Mouse (Mus musculus): ENCODE results near the gene Npl. TPM values are rescaled to one million over a fixed set of nuclear protein-coding genes. Genes with fewer than 3 reads are reported as not detected.
A peak's percentile ranks its signal among the peaks of the same experiment; 100 is the strongest.

Npl gene
- polyA plus RNA-seq (2017; shearing (Covaris generic)) = under 1 TPM in 1 of 3 experiments, not detected in 2; 0.44 TPM

GRCm38 (mm10) chr1:153549536-153550199, at the start of gene Npl:
Gene Npl, minus strand, starts transcription at chr1:153550045.
- peak; percentile 87 for ATAC-seq

- ATAC-seq = no peak
Observed at GRCm38 (mm10) chr1:153599302-153600045, 49.6 kb upstream of the Npl start.

GRCm38 (mm10) chr1:153598773-153599172, 48.9 kb upstream of the Npl start:
- no peak for ATAC-seq

GRCm38 (mm10) chr1:153593678-153594077, 43.8 kb upstream of the Npl start:
- ATAC-seq = no peak

- ATAC-seq = no peak
Observed at GRCm38 (mm10) chr1:153590176-153590734, 40.4 kb upstream of the Npl start.

- no peak for ATAC-seq
Observed at GRCm38 (mm10) chr1:153587956-153588355, 38.1 kb upstream of the Npl start.

- ATAC-seq = no peak
Observed at GRCm38 (mm10) chr1:153586826-153587225, 37.0 kb upstream of the Npl start.

- peak; percentile 54 for ATAC-seq
Observed at GRCm38 (mm10) chr1:153585752-153586151, 35.9 kb upstream of the Npl start.

GRCm38 (mm10) chr1:153583189-153583588, 33.3 kb upstream of the Npl start:
- peak; percentile 72 for ATAC-seq

GRCm38 (mm10) chr1:153574730-153575129, 24.9 kb upstream of the Npl start:
- ATAC-seq = no peak

GRCm38 (mm10) chr1:153572271-153573043, 22.6 kb upstream of the Npl start:
- no peak for ATAC-seq

- no peak for ATAC-seq
Observed at GRCm38 (mm10) chr1:153565701-153566100, 15.9 kb upstream of the Npl start.

GRCm38 (mm10) chr1:153564701-153565100, 14.9 kb upstream of the Npl start:
- no peak for ATAC-seq

- no peak for ATAC-seq
Observed at GRCm38 (mm10) chr1:153563675-153564074, 13.8 kb upstream of the Npl start.

- ATAC-seq = no peak
Observed at GRCm38 (mm10) chr1:153560805-153561204, 11.0 kb upstream of the Npl start.

GRCm38 (mm10) chr1:153559701-153560100, 9.9 kb upstream of the Npl start:
- no peak for ATAC-seq

- ATAC-seq = peak; percentile 93
Observed at GRCm38 (mm10) chr1:153559126-153559647, 9.3 kb upstream of the Npl start.

- ATAC-seq = peak; percentile 68
Observed at GRCm38 (mm10) chr1:153556896-153557295, 7.1 kb upstream of the Npl start.

- ATAC-seq = no peak
Observed at GRCm38 (mm10) chr1:153556202-153556601, 6.4 kb upstream of the Npl start.

GRCm38 (mm10) chr1:153550814-153551213, 969 bp upstream of the Npl start:
- peak; percentile 45 for ATAC-seq

- no peak for ATAC-seq
Observed at GRCm38 (mm10) chr1:153547555-153547954, 2.3 kb downstream of the Npl start.

GRCm38 (mm10) chr1:153545196-153545595, 4.6 kb downstream of the Npl start:
- ATAC-seq = no peak
